Mouse (Mus musculus): ENCODE data around the gene Scd3.

Gene Scd3

GRCm38 (mm10) chr19:44292941-44293768, 90.1 kb downstream of the Scd3 start, which contains the start of gene Scd2:
TSS of gene Scd2 (plus strand) at chr19:44293674.
- in situ Hi-C loops (cut with MboI, MseI) = loop anchor here (25.0 kb wide), 1 partner anchor 1744 kb away; the partner anchor contains the start of genes Ldb1 and Pprc1
